Mouse (Mus musculus) limb, embryonic 12.5 days (tissue): ENCODE data around the gene D17H6S53E. TPM values are rescaled to one million over a fixed set of nuclear protein-coding genes. Genes with fewer than 3 reads are reported as not detected.

Experiments used
- ATAC-seq: fragments of 200-750 bp; cut with Nextera tagmentation; 2 replicates; pipeline ENCODE4 v1.8.0; 2017; ENCODE audit warnings: low read depth, moderate TSS enrichment; ENCODE audit not compliant: insufficient number of reproducible peaks, insufficient read depth, low FRiP score, low TSS enrichment
- H3K27ac ChIP-seq: fragments of 300-500 bp; sonication (generic); 2 replicates; pipeline ENCODE4 v1.5.1; 2016; ENCODE audit warnings: mild to moderate bottlenecking, moderate library complexity
- H3K27me3 ChIP-seq: fragments of 300-500 bp; sonication (generic); 2 replicates; pipeline ENCODE4 v1.6.1; 2016; ENCODE audit warnings: mild to moderate bottlenecking, moderate library complexity
- H3K36me3 ChIP-seq: fragments of 300-500 bp; sonication (generic); 2 replicates; pipeline ENCODE4 v1.6.1; 2016; ENCODE audit warnings: mild to moderate bottlenecking, moderate library complexity
- H3K4me1 ChIP-seq: fragments of 300-500 bp; sonication (generic); replicated peaks from 2 replicates; pipeline ENCODE4 v1.6.1; 2016
- H3K4me2 ChIP-seq: fragments of 300-500 bp; sonication (generic); 2 replicates; pipeline ENCODE4 v1.6.1; 2016; ENCODE audit warnings: mild to moderate bottlenecking, moderate library complexity
- H3K4me3 ChIP-seq: fragments of 300-500 bp; sonication (generic); replicated peaks from 2 replicates; pipeline ENCODE4 v1.5.1; 2016; ENCODE audit warnings: mild to moderate bottlenecking
- H3K9ac ChIP-seq: fragments of 300-500 bp; sonication (generic); replicated peaks from 2 replicates; pipeline ENCODE4 v1.6.1; 2016; ENCODE audit warnings: mild to moderate bottlenecking, moderate library complexity
- H3K9me3 ChIP-seq: fragments of 300-500 bp; sonication (generic); 2 replicates; pipeline ENCODE4 v1.6.1; 2016; ENCODE audit warnings: mild to moderate bottlenecking, moderate library complexity
- WGBS: fragments of 180-500 bp; shearing (Covaris S2); methylation state at CpG from one replicate; pipeline ENCODE4 v1.1.7; 2016; 5-methylcytosine and 5-hydroxymethylcytosine counted together
- polyA plus RNA-seq: library from polyadenylated mRNA; unstranded; fragments of >200 nt; fragmentation: Nextera tagmentation; extraction: Ambion mirVana; gene quantifications from 2 replicates; pipeline ENCODE4 v1.2.1, GENCODE M21; 2016

The D17H6S53E gene
- polyA plus RNA-seq, 1 experiment from 2014 or later = 10.1 TPM

- H3K4me1 ChIP-seq = peaks cover 22% of the 10 kb centered on the region
- H3K4me2 ChIP-seq = peak overlapping the region; percentile 92
- no peaks in the 10 kb centered on the region for H3K27me3 ChIP-seq
- H3K9me3 ChIP-seq = no peaks in the 10 kb centered on the region
- H3K27ac ChIP-seq = peak overlapping the region; percentile 98
- peak overlapping the region; percentile 99 for H3K4me3 ChIP-seq
- 16% methylated on average over 8 of the region's 8 CpGs for WGBS
- peak overlapping the region; percentile 100 for H3K9ac ChIP-seq
- H3K36me3 ChIP-seq = peaks cover 43% of the 10 kb centered on the region
- no peak for ATAC-seq
These were observed 37.3 kb downstream of the D17H6S53E start for GRCm38 (mm10) chr17:35163326-35164081.

- Histone ChIP-seq H3K4me1 (peaks cover 22% of the 10 kb centered on the region), H3K9ac (peak overlapping the region; percentile 100), H3K4me3 (peak overlapping the region; percentile 99), H3K27ac (peak overlapping the region; percentile 98), H3K27me3 (no peaks in the 10 kb centered on the region), H3K4me2 (peak overlapping the region; percentile 92), H3K9me3 (no peaks in the 10 kb centered on the region), H3K36me3 (peaks cover 36% of the 10 kb centered on the region)
- no peak for ATAC-seq
- 2% methylated on average over 28 of the region's 28 CpGs for WGBS
These were observed 38.0 kb downstream of the D17H6S53E start for GRCm38 (mm10) chr17:35164218-35164567.

- peak within 1 kb of the TSS; percentile 98 for H3K27ac ChIP-seq
- peak; percentile 96 for ATAC-seq
- H3K27me3 ChIP-seq = no peaks in the 10 kb centered on the region
- WGBS = under 1% methylated on average over 86 of the region's 89 CpGs
- peak within 1 kb of the TSS; percentile 92 for H3K4me2 ChIP-seq
- H3K36me3 ChIP-seq = peaks cover 30% of the 10 kb centered on the region
- peak within 1 kb of the TSS; percentile 100 for H3K9ac ChIP-seq
- H3K9me3 ChIP-seq = no peaks in the 10 kb centered on the region
- H3K4me3 ChIP-seq = peak within 1 kb of the TSS; percentile 99
- H3K4me1 ChIP-seq = peaks cover 22% of the 10 kb centered on the region
These were observed 38.6 kb downstream of the D17H6S53E start, which contains the start of gene Prrc2a for GRCm38 (mm10) chr17:35164568-35165450. Gene Prrc2a (minus strand): TSS chr17:35164897.

GRCm38 (mm10) chr17:35165451-35166155 is 39.4 kb downstream of the D17H6S53E start:
- H3K27me3 ChIP-seq = no peaks in the 10 kb centered on the region
- peak; percentile 83 for ATAC-seq

DNA sequence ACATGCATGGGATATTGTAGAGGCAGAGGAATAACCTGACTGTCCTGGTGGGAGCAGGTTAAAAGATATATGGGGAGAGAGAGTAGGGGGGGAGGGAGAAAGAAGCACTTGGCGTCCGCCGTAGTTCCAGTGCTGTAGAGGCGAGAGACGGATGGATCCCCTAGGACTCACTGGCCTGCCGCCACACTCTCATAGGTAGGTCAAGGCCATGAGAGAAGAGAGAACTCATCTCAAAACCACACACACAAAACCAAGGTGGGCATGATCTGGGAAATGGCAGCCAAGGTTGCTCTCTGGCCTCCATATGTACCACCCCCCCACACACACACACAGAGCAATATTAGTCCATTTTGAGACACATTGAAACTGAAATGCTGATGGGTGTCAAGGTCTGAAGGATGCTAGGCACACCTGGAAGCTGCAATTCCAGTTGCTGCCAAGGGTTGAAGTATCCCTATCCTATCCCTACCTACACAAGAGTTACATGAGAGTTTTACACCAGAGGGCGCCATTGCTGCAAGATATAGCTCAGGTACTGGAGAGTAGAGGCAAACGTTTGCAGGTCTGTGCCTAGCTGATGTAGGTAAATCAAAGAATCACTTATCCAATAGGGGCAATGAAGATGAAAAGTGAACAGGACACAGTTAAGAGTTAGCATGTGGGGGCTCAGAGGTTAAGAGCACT is 40.3 kb downstream of the D17H6S53E start:
- Histone ChIP-seq H3K9me3 (no peaks in the 10 kb centered on the region), H3K27ac (peak overlapping the region; percentile 98), H3K9ac (no peak overlapping the region), H3K4me3 (peak overlapping the region; percentile 99), H3K4me2 (peak overlapping the region; percentile 92), H3K36me3 (peaks cover 13% of the 10 kb centered on the region), H3K4me1 (peaks cover 22% of the 10 kb centered on the region), H3K27me3 (no peaks in the 10 kb centered on the region)
- no peak for ATAC-seq
- 70% methylated on average over 8 of the region's 8 CpGs for WGBS

More at GRCm38 (mm10) chr17:35165451-35166155, 39.4 kb downstream of the D17H6S53E start:
- WGBS = 28% methylated on average over 12 of the region's 12 CpGs
- Histone ChIP-seq H3K36me3 (peaks cover 22% of the 10 kb centered on the region), H3K9ac (peak overlapping the region; percentile 100), H3K4me3 (peak overlapping the region; percentile 99), H3K4me1 (peaks cover 22% of the 10 kb centered on the region), H3K9me3 (no peaks in the 10 kb centered on the region), H3K27ac (peak overlapping the region; percentile 98), H3K4me2 (peak overlapping the region; percentile 92)

- no peak overlapping the region for H3K4me3 ChIP-seq
- H3K27ac ChIP-seq = no peak overlapping the region
- WGBS = 85% methylated on average over 7 of the region's 7 CpGs
- no peaks in the 10 kb centered on the region for H3K27me3 ChIP-seq
- H3K9me3 ChIP-seq = no peaks in the 10 kb centered on the region
- peaks cover under 1% of the 10 kb centered on the region; the same call in 1 of the 2 replicates for H3K36me3 ChIP-seq
- H3K4me2 ChIP-seq = no peak overlapping the region
- H3K9ac ChIP-seq = no peak overlapping the region
- ATAC-seq = no peak
- H3K4me1 ChIP-seq = peaks cover 16% of the 10 kb centered on the region
These were observed 41.6 kb downstream of the D17H6S53E start for GRCm38 (mm10) chr17:35167794-35168193.

- Histone ChIP-seq H3K36me3 (no peaks in the 10 kb centered on the region), H3K27me3 (no peaks in the 10 kb centered on the region), H3K9me3 (no peaks in the 10 kb centered on the region), H3K4me1 (peaks cover 10% of the 10 kb centered on the region; the same call in 1 of the 2 replicates), H3K4me3 (no peak overlapping the region), H3K4me2 (no peak overlapping the region), H3K9ac (no peak overlapping the region), H3K27ac (no peak overlapping the region)
- ATAC-seq = no peak
- 26% methylated on average over 4 of the region's 4 CpGs for WGBS
These were observed 42.5 kb downstream of the D17H6S53E start for GRCm38 (mm10) chr17:35168541-35169207.

- no peaks in the 10 kb centered on the region for H3K36me3 ChIP-seq
- no peak for ATAC-seq
- no peaks in the 10 kb centered on the region for H3K27me3 ChIP-seq
- no peak overlapping the region for H3K9ac ChIP-seq
- 71% methylated on average over 11 of the region's 11 CpGs for WGBS
- H3K27ac ChIP-seq = no peak overlapping the region
- no peaks in the 10 kb centered on the region for H3K9me3 ChIP-seq
- H3K4me3 ChIP-seq = no peak overlapping the region
- H3K4me2 ChIP-seq = no peak overlapping the region
- H3K4me1 ChIP-seq = 0 out of 2 replicates have a peak, but pooled peaks cover 4% of the 10 kb centered on the region
These were observed 46.5 kb downstream of the D17H6S53E start for GRCm38 (mm10) chr17:35172445-35173234.

DNA sequence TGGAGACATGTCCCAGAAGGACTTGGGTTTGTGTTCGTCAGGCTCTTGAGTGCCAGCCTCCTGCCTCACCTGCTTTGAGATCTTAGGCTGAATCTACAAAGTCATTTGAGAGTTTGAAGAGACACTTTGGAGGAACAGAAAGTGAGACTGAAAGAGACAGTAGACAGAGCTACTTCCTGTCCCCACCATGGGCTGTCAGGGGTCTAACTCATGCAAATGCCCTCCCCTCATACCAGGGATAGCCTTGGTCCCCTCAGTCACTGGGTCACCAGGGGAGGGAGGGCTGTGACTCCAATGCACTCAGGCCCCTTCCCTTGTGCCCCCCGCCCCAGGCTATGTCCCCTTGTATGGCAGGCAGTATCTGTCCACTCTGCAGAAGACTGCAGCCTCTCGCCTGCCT is 47.2 kb downstream of the D17H6S53E start:
- ATAC-seq = no peak
- Histone ChIP-seq H3K4me1 (0 out of 2 replicates have a peak, but pooled peaks cover 4% of the 10 kb centered on the region), H3K9ac (no peak overlapping the region), H3K36me3 (no peaks in the 10 kb centered on the region), H3K9me3 (no peaks in the 10 kb centered on the region), H3K4me2 (no peak overlapping the region), H3K4me3 (no peak overlapping the region), H3K27ac (no peak overlapping the region), H3K27me3 (no peaks in the 10 kb centered on the region)
- WGBS = 74% methylated on average over 3 of the region's 3 CpGs
